Mouse (Mus musculus) frontal cortex, postnatal 25 days (tissue): Measurements from ENCODE around the gene Gm3543.
"Not testable (repeated sequence)": the region's sequence is repeated elsewhere in the genome, so short reads cannot be mapped to it uniquely, and the experiment has no call there.

Experiments
- DNase-seq, 2 experiments: peaks; one replicate each; pipeline ENCODE4 v3.0.0; 2022; ENCODE audit warnings: low spot score in 2 of 2

Gm3543 gene

GRCm38 (mm10) chr14:41983225-41983624 lies at the start of gene Gm3543:
Gm3543 (minus strand) TSS chr14:41983325.
- DNase-seq, result not testable (repeated sequence)

DNA sequence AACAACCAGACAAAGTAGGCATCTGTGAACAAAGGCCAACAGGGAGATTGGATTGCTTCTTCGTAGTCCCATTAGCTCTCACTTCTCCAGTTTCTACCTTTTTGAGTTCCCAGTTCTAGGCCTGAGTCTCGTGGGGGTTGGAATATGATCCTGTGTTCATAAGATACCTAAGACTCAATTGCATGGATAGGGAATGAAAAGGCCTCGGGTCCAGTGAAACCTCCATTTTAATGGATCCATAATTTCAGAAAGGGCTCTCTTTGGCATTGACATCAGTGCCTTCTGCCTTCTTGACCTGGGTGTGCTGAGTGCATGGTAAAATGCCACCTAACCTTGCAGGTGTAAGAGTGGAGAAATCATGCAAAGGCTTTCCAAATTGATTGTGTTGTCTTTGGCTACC lies 14.5 kb downstream of the Gm3543 start:
- not testable (repeated sequence) for DNase-seq

GRCm38 (mm10) chr14:41967827-41968226 lies 15.3 kb downstream of the Gm3543 start, which contains the start of gene Gm6401:
Gm6401 (minus strand) TSS chr14:41967927.
- not testable (repeated sequence) for DNase-seq

- not testable (repeated sequence) for DNase-seq
Observed at GRCm38 (mm10) chr14:41964095-41964494, 19.0 kb downstream of the Gm3543 start.

GRCm38 (mm10) chr14:41943695-41944094 lies 39.4 kb downstream of the Gm3543 start, which contains the start of gene 1700024B05Rik:
1700024B05Rik (plus strand) TSS chr14:41943995.
- DNase-seq, result not testable (repeated sequence)
